Mouse (Mus musculus) retina, postnatal 1 day (tissue): ENCODE data around the gene Ociad1.
"Not testable (repeated sequence)": the region's sequence is repeated elsewhere in the genome, so short reads cannot be mapped to it uniquely, and the experiment has no call there.

Experiments used
- DNase-seq: peaks from one replicate; pipeline ENCODE4 v3.0.0-alpha.2; 2012

Gene Ociad1

DNA sequence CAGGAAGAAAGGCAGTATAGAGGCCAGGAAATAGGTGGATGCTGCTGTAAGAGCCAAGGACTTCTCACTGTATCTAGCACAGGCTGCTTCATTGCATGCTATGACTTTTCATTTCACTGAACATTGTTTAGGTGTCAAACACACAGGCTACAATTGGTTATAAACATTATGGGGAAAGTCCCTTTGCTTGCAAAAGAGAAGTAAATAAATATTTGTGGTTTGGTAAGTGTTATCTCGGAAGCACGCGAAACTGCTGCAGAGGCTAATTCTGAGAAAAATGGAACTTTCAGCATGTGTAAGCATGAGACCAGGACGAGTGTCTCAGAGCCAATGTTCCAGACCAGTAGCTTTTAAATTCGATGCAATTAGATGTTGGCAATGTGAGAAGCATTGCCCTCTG, 6.0 kb upstream of the Ociad1 start:
- DNase-seq: peak; percentile 17

DNA sequence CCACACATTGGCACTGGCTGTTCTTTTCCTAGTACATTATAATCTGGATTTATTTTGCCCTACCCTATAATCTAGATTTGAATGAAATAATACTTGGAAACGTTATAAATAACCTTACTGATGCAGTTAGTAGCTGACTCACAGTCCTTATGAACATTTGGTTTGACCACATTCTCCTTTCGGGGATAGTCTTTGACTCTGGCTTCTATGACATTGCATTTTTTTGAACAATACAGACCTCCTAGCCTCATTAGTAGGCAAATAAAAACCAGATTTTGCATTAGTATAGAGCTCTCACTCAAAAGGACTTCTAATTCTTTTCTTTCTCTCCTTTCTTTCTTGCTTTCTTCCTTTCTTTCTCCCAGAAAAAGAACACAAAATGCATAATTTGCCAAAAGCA, 2.7 kb upstream of the Ociad1 start:
- no peak for DNase-seq

DNA sequence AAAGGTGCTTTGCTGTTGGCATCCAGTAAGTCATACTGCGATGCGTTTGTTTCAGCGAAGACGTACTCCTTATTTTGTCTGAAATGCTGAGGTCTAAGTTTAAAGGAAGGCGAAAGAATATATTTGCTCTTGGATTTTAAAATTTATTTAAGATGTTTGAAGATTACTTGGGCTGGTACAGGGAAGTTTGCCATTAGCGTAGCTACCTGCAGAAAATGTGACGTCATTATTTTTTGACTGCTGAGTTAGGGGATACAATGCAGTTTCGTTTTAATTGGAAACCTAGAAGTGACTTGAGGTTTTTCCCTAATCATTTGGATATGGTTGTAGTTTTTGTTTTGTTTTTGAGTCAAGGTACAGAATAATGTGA, 859 bp downstream of the Ociad1 start:
- no peak for DNase-seq

DNA sequence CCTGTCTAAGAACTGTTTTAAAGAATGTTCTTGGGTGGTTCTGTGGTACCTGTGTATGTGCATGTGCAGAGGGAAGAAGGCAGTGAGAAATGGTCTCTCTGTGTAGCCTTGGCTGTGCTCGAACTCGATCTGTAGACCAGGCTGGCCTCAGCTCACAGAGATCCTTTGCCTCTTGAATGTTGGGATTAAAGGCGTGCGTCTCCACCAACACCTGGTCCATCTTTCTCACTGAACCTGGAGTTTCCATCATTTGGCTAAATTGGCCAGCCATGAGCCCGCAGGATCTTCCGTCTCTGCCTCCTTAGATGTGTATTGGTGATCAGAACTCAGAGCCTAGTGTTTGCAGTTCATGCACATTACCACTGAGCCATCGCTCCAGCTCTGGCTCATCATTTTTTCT, 2.4 kb downstream of the Ociad1 start:
- DNase-seq: no peak

DNA sequence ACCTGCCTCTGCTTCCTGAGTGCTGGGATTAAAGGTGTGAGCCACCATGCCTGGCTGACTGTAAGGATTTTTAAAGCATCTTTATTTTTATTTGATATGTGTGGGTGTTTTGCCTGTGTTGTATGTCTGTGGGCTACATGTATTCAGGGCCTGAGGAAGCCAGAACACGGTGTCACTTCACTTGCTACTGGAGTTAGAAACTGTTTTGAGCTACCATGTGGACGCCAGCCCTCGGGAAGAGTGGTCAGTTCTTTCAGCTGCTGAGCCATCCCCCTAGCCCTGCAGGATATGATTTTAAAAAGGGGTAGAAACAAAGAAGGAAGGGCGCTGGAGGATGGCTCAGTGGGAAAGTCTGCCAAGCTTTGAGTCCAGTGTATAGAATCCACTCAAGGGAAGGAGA, 3.3 kb downstream of the Ociad1 start:
- DNase-seq: no peak

DNA sequence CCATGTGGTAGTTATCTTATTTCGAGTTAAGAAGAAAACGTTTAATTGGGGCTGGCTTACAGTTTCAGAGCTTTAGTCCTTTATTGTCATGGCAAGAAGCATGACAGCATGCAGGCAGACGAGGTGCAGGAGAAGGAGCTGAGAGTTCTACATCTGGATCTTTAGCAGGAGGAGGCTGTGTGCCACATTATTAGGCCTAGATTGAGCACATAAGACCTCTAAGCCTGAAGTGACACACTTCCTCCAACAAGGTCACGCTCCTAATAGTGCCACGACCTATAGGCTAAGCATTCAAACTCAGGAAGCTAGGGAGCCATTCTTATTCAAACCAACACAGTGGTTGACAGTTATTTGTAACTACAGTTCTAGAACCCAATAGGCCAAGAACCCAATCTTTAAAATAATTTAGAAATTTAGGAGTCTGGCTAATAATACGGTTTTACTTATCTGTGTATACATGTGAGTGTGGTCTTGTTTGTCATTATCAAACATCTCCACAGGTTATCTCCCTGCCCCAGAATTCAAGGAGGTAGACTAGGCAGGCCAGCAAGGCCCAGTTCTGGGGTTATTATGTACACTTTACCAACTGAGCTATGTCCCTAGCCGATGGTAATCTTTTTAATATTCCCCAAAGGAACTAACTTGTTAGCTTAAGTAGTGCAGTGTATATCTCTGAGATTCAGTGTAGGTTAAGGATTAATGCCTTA, 9.2 kb downstream of the Ociad1 start:
- no peak for DNase-seq

DNA sequence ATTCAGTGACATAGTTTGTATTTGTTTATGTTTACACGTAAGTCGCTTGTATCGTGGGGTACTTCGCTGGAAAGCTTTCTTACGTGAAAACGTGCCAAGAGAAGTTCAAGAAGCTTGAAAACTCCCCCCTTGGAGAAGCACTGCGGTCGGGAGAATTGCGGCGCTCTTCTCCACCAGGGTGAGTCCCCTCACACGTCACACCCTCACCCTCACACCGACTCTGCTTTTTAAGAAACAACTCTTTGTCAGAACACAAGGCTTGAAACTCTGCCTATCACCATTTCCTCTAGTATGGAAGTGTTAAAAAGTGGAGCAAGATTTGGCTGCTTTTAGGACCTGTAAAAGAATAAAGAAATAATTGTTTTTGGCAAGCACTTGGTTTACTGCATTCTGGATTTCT, 11.9 kb downstream of the Ociad1 start:
- no peak for DNase-seq

DNA sequence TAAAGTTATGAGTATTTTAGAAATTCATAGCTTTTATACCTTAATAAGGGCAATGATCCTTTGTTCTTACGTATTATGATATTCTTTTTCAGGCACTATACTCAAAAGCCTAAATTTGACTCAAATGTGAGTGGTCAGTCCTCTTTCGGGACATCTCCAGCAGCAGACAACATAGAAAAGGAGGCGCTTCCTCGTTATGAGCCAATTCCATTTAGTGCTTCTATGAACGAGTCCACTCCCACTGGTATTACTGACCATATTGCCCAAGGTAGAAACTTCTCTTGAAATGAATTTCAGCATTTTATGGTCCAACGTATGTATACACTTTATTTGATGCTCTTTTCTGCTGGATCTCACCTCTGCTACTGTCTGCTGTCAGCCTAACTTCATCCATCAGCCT, 13.9 kb downstream of the Ociad1 start:
- DNase-seq: no peak

DNA sequence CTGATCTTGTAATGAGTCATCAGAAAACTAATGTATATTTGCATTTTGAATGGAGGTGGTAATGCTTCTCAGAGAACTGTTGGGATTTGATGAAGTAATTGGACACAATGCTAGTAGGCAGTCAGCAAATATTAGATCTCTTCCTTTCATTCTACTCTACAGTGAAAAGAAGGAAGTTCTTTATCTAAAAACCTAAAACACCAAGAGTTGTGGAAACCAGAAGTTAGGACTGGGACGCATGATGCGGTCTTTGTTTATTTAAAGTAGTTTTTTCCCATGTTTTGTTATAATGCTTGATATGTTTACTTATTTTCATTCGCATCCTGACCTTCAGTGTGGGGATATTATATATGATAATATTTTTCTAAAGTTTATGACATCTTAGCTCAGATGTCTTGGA, 14.7 kb downstream of the Ociad1 start:
- no peak for DNase-seq

DNA sequence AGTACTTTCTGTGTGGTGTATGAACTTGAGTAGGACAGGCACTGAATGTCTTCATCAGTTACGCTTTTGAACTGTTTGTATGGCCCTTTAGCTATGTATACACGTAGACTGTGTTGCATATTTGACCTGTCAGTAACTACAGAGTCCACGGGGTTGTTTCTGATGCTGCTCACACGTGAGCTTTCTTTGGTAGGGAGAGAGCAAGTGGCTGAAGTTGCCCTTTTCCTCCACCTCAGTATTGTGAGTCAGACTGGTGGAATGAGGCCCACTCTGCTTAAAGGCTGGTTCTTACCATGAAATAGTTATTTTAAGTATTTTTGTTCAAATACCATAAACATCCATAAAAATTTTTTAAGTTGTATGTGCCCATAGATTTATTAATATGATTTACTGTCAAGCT, 16.9 kb downstream of the Ociad1 start:
- DNase-seq: no peak

DNA sequence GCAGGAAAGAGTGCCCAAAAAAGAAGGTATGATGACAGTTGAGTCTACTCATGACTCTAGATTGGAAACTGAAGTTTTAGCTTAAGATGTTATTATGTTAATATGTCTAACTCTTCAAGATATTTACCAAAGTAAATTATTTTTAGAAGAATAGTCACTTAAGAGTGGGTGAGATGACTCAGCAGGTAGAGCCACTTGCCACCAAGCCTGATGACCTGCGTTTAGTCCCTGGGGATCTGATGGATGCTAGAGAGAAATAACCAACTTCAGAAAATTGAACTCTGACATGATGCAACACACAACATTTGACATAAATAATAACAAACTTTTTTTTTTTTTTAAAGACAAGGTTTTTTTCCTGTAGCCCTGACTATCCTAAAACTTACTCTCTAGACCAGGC, 17.8 kb downstream of the Ociad1 start:
- no peak for DNase-seq

DNA sequence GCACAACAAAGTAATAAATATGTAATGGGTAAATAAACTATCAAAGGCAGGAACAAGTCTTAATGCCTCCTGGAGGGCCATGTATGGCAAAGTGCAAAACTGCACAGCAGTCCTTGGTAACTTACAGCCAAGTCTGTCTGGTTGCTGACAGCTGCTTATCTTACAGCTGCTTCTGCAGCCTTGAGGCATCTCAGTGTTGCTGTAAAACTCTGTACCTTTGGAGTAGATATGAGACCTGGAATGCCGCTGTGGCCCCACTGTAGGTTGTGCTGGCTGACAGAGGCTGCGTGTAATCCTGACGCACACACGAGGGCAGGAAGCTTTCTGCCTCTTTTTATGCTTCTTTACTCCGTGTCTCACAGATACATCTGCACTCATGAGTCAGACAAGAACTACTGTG, 18.9 kb downstream of the Ociad1 start:
- DNase-seq: no peak

DNA sequence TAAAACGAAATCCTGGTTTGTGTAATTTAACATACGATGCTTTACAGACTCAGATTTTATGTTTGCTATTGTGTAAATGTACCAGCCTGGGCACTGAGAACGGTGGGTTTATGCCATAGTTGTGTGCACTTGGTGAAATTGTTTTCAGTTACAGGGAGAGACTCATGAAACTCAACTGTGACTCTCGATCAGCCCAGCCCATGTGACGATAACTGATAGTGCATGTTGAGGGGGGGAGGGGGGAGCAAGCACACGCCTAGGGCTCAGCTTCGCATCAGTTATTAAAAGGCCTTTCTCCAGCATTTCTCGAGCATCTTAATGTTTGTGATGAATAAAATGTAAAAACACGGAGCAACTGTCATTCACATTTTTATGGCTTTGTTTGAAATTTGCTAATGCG, 21.0 kb downstream of the Ociad1 start:
- no peak for DNase-seq

DNA sequence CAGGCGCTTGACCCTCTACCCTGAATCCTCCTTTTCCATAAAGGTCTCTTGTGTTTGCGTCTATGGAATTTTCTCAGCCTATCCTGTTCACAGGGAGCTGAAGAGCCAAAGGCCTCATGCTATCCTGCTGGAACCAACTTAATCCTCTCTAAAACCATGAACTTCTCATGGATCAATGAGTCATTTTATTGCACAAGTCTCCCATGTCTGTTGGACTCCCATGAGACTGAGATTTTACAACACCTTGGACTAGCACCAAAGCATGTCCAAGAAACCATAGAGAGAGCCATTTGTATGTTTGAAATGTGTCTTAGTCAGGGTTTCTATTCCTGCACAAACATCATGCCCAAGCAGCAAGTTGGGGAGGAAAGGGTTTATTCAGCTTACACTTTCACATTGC, 22.1 kb downstream of the Ociad1 start:
- DNase-seq: no peak

DNA sequence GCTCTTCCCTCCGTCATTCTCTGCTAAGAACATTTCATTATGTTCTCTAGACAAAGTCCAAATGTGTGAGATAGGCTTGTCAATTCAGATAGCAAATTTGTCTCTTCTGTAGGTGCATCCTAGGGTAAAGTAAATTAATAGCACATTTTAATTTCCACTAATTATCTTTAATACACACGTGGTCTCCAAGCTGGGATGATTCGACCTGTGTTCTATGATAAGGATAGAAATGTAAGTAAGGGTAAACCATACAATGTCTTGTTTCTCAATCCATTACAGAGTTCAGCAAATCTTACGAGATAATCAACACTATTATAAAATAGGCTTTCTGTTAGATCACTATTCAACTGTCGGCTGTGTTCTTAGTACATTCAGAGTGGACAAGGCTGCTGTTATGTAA, 26.7 kb downstream of the Ociad1 start:
- no peak for DNase-seq

DNA sequence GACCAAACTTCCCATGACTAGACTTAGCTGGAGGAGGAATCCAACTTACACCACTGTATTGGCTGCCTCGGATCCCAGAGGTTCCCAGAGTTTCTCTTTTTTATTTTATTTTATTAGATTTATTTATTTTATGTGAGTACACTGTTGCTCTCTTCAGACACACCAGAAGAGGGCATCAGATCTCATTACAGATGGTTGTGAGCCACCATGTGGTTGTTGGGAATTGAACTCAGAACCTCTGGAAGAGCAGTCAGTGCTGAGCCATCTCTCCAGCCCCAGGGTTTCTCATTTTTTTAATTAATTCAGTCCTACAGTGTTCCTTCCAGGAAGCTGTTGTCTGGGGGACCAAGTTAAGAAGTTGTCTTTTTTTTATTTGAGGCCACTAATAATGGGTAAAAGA, 30.1 kb downstream of the Ociad1 start:
- not testable (repeated sequence) for DNase-seq

DNA sequence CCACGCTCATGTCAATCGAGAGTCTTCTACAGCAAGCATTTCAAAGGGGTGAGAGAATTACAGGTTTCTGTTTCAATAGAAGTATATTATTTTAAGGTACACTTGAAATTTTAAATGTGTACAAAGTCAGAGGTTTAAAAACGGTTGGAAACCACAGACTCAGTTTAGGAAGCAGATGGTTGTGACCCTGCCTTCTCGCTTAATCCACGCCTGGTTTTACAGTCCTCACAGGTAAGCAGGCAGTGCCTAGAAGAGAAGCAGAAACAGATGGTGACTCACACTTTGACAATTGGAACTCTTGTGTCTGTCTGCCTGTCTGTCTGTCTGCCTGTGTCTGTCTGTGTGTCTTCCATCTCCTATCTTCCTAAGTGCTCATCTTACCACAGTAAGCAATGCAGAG, 31.0 kb downstream of the Ociad1 start:
- no peak for DNase-seq

DNA sequence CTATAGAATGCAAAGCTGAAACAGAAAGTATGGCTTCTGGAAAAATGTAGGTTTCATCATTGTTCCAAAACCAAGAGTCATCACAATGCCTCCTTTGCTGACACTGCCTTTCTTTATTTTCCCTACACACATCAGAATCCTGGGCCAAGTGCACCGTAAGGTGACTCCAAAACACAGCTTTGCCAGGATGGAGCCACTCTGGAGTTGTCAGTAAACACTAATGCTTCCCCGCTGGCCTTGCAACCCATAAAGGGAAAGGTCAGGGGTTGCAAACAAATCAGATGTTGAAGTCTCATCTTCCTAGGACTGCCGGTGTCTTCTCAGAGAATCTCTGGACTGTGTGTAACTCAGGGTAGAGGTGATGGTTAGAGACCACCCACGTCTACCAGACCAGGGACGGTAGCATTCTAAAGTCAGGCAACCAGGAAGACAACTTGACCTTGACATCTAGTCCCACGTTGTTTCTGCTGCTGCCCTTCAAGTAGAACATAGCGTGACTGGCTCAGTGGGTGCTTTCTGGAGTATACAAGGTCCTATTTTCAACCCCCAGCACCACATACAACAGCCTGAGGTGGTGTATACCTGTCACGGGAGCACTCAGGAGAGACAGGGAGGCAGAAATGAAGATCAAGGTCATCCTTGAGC, 32.1 kb downstream of the Ociad1 start:
- DNase-seq: no peak

DNA sequence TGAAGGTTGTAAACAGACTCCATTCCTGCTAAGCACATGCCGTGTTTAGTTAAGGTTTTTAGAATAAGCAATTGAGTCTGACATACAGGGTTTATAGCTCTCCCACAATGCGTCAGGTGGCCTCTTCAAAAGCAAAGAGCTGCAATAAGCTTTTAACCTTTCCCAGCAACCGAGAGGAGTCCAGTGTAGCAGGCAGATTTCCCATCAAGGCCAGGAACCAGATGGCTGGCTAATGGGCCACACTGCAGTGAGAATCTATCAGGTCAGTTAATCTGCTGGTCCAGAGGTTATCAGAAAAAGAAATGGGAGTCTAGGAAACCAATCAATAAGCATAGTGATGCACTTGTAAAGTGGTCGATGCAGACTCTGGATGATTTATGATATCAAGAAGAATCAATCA, 38.4 kb downstream of the Ociad1 start:
- DNase-seq: peak; percentile 24

DNA sequence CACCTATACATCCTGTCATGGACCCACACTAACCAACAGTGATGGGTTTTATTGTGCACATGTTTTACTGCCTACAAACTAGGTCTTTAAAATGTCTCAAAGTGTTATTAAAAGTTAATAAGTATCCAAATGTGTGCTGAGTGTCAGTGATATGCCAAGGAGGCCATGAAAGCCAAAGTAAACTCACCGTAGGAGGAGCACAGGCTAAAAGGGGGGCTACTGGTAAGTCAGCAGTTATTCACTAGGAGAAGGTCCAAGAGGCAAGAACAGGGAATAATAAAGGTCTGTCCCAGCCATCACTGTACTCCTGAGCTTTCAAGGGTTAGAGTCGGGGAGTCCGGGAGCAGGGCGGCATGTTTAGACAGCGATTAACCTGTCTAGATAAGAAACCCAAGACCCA, 43.9 kb downstream of the Ociad1 start:
- no peak for DNase-seq

DNA sequence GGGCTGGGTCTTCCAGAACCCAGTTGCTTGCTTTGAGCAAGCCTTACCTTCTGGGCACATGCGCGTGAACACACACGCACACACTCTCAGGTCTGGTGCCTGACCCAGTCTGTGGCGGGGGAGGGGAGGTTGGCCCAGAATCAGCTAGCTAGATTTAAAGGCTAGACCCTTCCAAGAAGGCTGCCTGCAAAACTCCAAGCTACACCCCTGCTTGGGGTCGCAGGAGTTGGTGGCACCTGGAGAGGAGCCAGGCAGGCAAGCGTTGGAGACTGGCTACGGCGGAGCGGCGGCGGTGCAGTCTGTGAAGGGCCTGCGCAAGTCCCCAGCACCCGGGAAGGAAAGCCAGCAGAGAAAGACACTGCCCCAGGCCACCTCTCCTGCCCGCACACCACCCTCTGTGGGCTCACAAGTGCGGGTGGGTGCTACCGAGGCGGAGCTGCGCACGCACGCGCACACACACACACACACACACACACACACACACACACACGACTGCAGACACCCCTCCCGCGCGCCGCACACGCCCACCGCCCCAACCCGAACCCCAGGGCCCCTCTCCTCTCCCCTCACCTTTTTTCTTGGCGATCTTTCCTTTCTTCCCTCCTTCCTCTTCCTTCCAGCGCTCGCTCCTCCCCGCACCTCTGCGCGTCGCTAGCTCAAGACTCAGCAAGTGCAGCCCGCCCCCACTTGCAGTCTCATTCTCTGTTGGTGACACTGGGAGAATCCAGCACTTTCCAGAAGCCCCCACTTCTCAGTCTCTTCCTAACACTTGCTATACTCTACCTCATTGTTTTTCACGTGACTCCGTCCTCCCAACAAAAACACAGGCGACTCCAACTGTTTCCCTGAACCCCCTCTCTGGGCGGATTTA, 45.6 kb downstream of the Ociad1 start:
- DNase-seq: peak; percentile 69

DNA sequence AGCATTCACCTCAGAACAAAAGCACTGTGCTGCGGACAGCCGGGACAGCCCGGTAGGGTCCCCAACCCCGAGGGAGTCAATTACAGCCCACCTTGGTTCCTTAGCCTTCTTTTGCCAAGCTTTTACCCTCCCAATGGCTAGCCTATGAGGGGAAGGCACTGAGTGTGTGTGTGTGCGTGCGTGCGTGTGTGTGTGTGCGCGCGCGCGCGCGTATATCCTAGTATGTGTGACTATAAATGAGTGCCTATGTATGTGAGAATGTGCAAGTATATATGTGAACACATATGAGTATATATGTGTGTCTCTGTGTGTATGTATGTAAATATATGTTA, 46.2 kb downstream of the Ociad1 start:
- no peak for DNase-seq

DNA sequence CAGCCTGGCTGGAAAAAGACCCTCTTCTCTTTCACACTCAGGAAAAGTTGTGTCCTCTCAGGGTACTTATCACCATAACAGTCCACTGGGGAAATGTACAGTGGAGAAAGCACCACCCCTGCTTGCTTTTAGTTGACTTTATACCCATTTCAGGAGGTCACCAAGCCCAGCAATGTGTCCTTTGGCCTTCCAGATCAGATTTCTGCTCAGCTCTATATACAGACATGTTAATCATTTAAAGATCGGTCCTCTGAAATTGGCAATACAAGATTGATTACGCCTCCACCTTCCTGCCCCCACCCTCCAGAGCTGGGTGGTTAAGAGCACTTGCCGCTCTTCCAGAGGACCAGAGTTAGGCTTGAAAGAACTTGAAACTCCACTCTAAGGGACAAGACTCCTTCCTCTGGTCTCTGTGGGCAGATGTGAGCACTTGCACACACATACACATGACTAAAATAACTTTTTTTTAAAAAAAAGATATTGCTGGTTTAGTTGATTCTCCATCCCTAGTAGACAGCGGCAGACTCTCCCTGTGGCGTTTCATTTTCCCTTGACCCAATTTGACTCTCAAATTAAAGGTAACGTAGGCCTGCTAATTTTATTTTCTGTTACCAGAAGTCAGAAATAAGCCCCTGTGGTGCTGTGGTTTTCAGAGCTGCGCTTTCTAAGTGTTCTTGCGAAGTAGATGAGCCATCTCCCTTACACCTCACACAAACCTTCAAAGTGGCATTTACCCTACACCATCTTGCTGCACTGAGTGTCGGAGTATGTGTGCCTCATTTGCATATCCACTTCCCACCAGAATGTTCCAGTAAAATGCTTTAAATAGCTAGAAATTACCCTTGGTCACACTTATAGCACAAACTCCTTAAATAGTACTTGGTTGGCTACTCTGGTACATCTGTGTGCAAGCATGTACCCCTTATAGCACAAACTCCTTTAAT, 47.5 kb downstream of the Ociad1 start:
- DNase-seq: no peak
